Mouse (Mus musculus): ENCODE measurements around the gene Arl5c.
A peak's percentile ranks its signal among the peaks of the same experiment; 100 is the strongest.

The Arl5c gene

DNA sequence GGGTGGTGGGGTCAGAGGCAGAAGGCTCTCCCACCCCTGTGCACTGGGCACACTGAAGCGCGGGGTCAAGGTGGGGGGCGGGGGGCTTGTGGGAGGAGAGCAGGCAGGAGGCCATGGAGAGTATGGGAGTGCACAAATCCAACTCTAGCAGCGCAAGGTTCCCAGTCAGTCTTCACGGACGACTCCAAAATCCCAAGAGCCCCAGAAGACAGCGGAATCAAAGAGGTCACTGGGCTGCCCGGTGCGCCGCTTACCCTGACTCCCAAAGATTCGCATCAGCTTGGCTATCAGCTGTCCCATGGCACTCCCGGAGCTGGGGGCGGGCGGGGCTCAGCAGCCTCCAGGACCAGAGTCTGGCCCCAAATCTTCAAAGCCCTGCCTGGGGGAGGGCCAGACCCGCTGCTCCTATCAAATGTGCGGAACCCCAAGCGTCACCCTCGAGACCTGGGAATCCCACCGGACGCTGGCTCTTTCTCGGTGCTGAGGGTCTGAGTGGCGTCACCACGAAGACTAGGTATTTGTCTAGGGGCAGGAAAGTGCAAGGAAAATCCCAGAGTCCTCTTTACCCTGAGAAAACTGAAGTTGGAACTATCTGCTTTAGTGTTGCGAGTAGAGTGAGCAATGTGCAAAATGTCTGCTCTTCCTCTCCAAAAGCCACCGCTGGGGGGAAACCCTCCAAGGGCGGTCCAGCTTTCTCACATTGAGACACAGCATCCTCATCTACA is at the start of gene Arl5c:
TSS of gene Arl5c (minus strand) at position 618 of the 725 bp plus-strand sequence.
- DNase-seq (ENCODE audit: extremely low read depth, low read depth), result no peak

DNA sequence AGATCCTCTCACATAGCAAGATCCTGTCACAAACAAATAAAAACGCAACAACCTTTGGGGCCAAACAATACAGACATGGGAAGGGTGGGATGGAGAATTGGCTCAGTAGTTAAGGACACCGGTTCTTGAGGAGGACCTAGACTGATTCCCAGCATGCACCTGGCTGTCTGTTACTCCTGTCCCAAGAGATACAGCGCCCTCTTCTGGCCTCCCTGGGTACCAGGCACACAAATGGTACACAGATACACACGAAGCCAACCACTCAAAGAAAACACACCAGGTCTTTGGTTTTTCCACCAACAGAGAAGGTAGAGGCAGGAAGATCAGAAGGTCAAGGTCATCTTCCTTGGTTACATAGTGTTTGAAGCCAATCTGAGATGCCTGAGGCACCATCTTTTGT is 49.6 kb upstream of the Arl5c start:
- DNase-seq (ENCODE audit: extremely low read depth, low read depth), result no peak

DNA sequence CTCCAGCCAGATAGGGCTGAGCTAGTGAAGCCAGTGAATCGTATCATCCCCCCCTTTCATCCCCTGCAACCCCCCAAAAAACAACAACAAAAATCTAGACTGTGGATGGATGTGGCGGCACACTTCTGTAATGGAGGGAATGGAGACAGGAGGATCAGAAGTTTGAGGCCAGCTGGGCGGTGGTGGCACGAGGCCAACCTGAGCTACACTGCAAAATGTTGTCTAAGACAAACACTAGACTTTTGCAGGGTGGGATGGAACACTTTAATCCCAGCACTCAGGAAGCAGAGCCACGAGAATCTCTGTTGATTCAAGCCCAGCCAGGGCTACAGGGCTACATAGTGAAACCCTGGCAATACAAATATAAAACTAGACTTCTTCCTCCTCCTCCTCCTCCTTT is 48.1 kb upstream of the Arl5c start:
- DNase-seq (ENCODE audit: extremely low read depth, low read depth), result no peak

DNA sequence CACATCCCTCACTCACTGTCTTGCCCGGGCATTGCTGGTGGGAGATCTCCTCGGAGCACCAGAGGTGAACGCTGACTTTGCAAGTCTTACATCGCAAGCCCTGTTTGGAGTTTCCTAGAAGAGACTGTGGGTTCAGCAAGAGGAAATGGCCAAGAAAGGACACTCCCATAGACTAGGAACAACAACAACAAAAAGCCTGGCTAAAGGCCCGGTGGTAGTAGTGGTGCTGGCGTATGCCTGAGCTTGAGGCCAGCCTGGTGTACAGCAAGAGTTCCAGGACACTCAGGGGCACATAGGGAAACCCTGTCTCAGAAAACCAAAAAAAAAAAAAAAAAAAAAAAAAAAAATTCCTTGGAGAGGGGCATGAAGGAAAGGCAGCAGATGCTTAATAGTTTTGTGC is 46.8 kb upstream of the Arl5c start:
- DNase-seq (ENCODE audit: extremely low read depth, low read depth), result no peak

DNA sequence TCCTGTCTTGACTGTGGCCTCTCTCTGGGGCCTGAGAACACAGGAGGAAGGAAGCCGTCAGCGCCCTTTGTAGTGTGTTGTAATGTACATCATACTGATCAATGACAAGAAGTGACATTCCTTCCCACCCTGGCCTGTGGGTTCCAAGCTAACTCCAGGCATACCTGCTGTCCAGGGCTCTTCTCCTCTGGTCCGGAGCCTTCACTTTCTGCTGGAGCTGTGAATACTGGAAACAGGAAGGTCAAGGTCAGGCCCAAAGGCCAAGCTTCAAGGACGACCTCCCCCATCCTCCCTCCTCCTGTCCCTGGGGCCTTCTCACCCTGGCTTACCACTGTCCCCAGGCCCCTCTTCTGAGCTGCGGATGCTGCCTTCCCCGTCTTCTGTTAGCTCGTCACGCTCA is 45.0 kb upstream of the Arl5c start:
- no peak for DNase-seq (ENCODE audit: extremely low read depth, low read depth)

DNA sequence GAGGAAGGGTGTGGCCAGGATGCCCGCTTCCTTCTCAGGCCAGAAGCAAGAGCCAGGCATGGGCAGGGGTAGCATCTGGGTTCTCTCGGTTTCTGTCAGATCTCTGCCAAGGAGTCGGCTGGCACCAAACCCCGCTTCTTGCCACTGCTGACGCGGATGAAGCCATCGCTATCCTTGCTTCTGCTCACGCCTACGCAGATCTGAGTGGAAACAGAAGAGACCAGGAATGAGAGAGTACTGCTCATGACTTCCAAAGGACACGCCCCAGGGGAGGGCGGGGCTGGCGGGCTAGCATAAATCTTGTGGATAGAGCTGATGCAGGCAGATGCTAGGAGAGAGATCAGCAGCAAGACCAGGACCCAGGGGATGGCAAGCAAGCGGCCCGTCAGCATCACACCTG is 41.9 kb upstream of the Arl5c start:
- no peak for DNase-seq (ENCODE audit: extremely low read depth, low read depth)

DNA sequence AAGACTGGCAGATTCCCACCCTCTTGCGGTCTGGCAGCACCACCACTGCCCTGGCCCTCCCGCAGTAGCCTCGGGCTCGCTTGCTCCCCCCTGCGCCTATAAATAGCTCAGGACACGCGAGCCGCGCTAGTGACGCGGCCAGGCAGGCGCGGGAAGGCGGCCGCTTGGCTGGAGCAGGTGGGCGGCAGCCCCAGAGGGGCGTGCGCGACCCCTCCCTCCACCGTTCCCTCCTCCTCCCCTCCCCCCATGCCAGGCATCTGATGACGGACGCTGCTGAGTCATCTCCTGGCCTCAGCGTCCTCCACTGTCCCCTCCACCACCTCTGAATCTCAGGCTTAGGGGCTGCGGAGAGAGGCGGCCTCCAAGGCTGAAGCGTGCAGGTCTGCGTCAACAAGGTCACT is 40.0 kb upstream of the Arl5c start:
- DNase-seq (ENCODE audit: extremely low read depth, low read depth), result no peak

DNA sequence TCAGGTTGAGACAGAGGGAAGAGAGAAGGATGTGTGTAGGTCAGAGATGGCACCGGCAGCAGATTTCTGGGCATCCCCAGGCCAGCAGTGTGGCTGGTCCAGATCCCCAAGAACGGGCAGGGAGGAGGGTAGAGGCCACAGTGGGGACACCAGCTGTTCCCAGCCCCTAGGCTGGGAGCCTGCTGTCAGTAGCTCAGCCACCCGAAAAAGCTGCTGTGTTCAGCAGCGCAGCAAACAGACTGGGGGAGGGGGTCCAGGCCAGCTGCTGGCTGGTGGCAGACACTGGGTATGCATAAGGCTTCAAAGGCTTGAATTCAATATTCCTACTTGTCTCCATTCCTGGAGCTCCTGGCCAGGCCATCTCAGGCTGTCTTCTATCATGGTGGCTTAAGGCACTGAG is 38.9 kb upstream of the Arl5c start:
- no peak for DNase-seq (ENCODE audit: extremely low read depth, low read depth)

DNA sequence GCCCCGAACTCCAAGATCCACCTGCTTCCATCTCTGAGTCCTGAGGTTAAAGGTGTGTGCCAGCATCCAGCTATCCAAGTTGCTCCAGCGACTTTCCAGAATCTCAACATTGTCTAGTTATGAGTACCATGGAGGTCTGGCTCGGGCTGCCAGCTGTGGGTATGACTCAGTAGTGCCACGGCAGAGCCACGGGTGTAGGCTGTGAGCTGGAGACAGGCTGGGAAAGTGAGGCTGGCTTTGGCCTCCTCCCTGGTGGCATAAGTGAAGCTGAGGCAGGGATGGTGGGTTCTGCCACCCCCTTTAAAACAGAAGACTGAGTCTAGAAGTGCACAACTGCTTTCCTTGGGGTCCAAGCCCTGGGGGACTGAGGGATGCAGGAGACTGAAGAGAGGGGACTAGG is 38.1 kb upstream of the Arl5c start:
- no peak for DNase-seq (ENCODE audit: extremely low read depth, low read depth)

DNA sequence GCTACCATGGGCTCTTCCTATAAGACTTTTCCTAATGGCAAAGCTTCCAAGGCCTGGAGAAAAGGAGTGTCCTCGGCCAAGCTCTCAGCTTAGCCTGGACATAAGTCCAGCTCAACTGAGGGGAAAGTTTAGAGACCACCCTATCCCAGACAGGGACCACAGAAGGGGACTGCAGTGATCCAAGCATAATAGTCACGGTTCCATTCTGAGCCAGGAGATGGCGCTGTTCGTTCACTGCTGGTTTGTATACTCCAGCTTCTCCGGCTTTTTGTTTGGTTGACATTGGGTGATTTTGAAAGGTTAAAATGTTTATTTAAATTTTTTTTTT is 35.4 kb upstream of the Arl5c start:
- DNase-seq (ENCODE audit: extremely low read depth, low read depth), result no peak

DNA sequence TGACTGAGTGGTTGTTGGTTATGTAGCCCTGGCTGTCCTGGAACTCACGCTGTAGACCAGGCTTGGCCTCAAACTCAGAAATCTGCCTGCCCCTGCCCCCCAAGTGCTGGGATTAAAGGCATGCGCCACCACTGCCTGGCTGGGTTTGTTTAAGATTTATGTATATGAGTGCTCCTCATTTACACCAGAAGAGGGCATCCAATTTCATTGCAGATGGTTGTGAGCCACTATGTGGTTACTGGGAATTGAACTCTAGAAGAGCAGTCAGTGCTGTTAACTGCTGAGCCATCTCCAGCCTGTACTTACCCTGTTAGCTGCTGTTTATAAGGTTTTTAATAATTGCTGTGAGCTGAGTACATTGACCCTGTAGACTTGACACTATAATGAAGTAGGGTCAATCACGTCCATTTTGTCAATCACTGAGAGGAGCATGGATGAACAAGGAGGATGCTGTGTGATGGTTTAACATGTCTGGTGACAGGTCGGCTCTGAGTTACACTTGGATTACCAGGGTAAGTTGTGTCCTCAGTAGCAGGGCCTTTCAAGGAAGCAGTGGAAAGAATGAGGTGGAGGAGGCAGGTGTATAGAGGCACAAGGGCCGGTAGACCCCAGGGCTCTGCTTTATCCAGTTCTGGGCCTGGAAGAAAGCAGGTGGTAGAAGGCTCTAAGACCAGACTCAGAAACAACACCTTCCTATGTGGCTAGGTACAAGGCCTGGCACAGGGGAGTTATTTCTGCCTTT is 34.9 kb upstream of the Arl5c start:
- DNase-seq (ENCODE audit: extremely low read depth, low read depth), result no peak

DNA sequence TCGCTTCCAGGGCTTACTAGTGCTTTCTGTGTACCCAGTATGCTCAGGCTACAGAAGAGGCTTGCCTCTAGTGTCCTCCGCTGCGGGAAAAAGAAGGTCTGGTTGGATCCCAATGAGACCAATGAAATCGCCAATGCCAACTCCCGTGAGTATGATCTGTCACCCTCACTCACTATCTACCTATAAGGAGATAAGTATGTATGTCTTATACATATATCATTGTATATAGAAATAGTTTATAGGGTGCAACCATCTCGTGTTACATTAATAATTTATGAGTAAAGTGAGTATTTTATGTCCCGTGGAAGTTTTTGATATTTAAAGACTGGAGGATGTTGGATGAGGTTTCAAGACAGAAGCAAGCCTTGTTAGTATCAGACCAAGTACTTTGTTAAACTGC is 31.8 kb upstream of the Arl5c start:
- DNase-seq (ENCODE audit: extremely low read depth, low read depth), result no peak

DNA sequence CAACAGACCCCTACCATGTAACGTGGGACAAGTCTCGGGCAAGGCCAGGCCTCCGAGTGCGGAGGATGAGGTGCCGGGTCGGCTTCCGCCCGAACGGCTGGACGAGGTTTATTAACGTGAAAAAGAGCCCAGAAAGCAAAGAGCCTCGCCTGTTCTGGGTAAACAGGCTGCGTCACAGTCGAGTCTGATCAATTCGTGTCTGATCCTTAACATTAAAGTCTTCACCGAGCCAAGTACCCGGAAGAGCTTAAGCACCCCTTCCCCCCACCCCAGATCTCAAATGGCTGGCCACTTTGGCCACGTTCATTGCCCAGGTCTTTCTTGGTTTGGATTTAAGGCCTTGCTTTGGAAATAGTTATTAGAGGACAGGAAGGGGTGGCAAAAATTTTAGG is 31.3 kb upstream of the Arl5c start:
- DNase-seq (ENCODE audit: extremely low read depth, low read depth), result no peak

DNA sequence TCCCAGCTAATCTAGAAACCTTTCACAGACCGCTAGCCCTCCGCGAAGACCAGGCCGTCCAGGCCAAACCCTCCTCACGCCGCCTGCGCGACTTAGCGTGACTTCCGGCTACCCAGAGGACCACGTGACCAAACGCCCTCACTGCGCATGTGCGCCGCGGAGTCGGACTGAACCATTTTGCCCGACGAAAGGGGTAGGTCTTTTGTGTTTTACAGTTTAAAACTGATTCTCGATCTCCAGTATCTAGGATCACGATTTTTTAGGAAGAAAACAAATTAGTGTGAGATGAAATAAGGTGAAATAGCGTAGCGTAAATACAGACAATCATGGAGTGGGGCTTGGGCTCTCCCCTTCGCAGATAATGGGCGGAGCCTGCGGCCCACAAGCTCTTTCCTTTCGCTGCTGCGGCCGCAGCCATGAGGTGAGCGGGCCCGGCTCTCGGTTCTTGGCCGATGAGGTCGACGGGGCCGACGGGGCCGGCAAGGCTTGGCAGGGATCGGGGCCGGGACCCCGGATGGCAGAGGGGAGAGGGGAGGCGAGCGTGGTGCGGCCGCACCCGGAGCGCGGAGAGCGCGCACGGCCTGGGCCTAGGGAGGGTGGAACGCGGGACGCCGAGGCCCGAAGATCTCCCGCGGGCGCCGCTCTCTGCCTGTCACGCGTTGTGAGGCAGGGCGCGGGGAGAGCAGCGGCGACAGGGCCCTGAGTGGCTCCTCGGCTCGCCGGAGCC is 30.8 kb upstream of the Arl5c start, which contains the start of gene Rpl19:
TSS of gene Rpl19 (plus strand) at position 141 of the 727 bp plus-strand sequence.
- DNase-seq (ENCODE audit: extremely low read depth, low read depth), result peak; percentile 74

DNA sequence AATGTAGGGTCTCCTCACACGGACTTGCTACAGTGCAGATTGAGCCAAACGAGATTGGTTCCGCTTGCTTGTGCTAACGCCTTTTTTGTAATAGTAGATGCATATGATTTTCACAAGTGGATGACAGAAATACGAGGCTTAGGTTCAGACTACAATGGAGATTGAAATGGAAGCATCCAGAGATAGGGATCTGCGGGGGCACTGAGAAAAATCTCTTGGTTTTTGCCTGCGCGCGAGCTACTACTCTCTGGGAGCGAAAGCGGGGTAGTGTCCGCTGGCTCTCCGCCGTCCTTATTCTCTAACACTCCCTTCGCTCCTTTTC is 30.2 kb upstream of the Arl5c start:
- DNase-seq (ENCODE audit: extremely low read depth, low read depth), result no peak

DNA sequence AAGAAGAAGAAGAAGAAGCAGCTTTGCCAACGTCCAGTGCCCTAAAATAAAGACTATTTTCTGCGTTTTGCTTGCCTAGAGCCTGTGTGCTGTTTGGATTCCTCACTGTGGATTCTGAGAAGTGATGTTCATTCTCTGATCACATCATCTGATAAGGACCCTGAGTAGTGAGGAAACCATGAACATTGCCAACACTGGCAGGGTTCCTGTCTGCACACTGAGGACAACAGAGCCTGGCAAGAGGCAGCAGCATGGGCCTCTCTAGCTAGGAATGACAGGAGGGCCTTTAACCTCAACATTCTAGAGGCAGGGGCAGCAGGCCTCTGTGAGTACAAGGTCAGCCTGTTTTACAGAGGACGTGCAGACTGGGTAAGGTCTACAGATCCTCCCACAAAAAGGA is 28.5 kb upstream of the Arl5c start:
- DNase-seq (ENCODE audit: extremely low read depth, low read depth), result no peak

DNA sequence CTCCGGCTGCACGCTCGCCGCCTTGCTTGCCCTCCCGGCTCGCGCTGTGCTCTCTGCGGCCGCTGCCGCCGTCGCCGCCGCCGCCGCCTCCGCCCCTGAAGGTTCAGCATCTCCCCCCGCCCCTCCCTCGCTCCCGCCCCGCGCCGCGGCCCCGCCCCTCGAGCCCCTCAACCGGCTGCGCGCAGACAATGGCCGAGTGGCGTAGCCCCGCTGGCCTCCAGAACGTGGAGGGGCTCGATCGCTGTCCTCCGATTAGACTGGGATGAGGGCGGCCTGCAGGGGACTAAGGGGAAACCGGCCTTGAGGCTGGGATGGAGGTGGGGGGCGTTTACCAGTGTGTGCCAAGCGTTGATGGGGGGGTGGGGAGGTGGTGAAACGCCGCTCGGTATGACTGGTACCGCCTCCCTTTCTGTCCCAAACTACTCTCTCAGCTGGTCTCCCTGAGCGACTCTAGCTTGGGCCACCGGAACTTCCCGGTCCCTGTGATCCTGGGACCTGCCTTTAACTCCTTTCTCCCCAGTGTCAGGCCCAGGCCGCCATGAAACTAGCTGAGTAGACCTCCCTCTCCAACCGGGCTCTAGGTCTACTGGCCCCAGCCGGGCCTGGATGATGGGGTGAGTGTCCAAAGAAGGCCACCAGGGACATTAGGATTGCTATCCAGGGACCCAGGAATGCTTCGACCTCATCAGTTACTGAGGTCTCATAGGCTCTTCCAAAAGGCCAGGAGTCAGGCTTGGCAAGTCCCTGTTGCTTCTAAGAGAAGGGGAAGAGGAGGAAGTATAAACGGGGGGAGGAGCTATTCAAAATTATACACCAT is 26.8 kb upstream of the Arl5c start, which contains the start of gene Cacnb1:
TSS of gene Cacnb1 (minus strand) at position 480 of the 817 bp plus-strand sequence.
- DNase-seq (ENCODE audit: extremely low read depth, low read depth), result peak; percentile 76

DNA sequence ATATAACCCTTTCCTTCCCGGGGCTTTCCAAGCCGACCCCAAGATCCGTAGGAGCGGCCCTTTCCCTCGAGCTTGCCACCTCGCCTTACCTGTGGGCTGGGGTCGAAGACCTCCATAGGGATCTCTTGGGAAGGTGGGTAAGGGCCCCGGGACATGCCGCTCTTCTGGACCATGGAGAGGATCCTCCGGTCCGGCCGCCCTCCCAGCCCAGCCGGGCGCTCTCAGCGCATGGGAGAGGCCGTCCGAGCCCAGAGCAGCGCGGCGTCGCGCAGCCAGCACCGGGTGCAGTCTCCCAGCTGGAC is 26.2 kb upstream of the Arl5c start:
- DNase-seq (ENCODE audit: extremely low read depth, low read depth), result no peak

DNA sequence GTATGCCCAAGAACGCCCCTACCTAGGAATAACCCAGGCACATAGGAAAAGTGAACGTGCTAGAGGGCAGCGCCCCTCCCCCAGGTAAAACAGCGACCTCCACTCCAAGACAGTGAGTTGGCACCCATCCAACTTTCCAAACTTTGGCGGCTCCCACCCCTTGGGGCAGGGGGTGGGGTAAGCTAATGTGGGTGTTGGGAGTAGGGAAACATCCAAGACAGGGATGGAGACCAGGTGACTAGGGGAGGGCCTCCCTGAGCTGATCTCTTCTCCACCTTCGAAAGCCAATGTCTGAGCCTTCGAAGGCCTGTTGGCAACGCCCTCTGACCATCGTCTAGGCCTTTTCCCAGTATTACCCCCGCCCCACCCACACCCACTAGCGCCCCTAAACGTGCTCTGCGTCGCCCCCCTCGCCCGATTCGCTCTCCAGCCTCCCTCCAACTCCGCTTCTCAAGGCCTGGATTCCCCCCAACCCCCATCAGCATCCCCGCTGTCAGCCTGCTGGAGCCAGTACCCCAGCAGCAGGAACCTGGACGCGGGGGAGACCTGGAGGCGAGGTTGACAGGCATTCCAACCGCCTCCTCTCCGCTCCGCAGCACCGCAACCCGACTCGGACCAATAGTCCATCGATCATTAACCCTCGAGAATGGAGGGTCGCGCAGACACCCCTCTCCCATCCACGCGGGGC is 25.7 kb upstream of the Arl5c start:
- DNase-seq (ENCODE audit: extremely low read depth, low read depth), result no peak

DNA sequence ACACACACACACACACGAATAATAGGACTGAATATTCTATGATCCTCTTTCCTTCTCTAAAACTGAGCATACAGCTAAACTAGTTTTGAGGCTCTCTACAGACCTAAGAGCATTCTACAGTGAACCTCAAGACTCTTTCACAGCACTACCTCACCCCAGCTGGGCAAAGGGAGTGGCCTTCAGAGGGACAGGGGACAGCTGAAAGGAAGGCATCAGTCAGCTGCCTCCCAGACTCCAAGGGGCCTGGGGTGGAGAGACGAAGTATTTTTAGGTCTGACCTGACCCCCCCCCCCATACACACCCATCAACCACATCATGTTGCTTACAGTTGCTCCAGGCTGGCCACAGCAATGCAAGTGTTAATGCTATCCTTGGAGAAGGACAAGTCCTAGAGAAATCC is 25.1 kb upstream of the Arl5c start:
- DNase-seq (ENCODE audit: extremely low read depth, low read depth), result no peak

DNA sequence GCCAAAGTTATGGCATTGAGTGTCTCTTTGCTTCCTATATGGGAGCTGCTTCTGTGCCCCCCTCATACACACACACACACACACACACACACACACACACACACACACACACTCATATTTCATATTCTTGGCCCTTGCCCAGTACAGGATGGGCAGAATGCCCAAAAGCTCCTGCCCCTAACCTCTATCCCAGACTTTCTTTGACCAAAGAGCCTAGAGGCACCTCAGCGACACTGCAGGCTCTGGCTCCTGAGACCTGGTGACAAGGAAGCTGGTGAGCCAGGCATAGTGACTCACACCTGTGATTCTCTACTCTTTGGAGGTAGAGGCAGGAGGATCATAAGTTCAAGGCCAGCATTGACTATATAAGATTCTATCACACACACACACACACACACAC is 24.7 kb upstream of the Arl5c start:
- no peak for DNase-seq (ENCODE audit: extremely low read depth, low read depth)

Data from MEL-GATA-1-ER (cell line).